Mouse (Mus musculus) midbrain, embryonic 11.5 days (tissue): ENCODE measurements at regions not wholly inside any gene's neighbourhood (a gene's known extent, or its start where the extent isn't known, plus 50 kb on each side); places are given as distances from the start of the nearest gene placed in this dataset.

Experiments used
- ATAC-seq: fragments of 200-750 bp; cut with Nextera tagmentation; 2 replicates; pipeline ENCODE4 v1.8.0; 2017; ENCODE audit warnings: moderate TSS enrichment, moderate library complexity; ENCODE audit not compliant: low FRiP score
- DNase-seq: peaks from one replicate; pipeline ENCODE4 v3.0.0; 2015; ENCODE audit warnings: low spot score; ENCODE audit errors: missing footprints
- H3K27ac ChIP-seq: fragments of 300-500 bp; sonication (generic); 2 replicates; pipeline ENCODE4 v1.5.1; 2014; ENCODE audit warnings: low read depth, low read length
- H3K27me3 ChIP-seq: fragments of 300-500 bp; sonication (generic); 2 replicates; pipeline ENCODE4 v1.6.1; 2014; ENCODE audit warnings: mild to moderate bottlenecking, low read length, moderate library complexity, mixed read lengths; ENCODE audit not compliant: control insufficient read depth, insufficient read depth
- H3K36me3 ChIP-seq: fragments of 300-500 bp; sonication (generic); 2 replicates; pipeline ENCODE4 v1.6.1; 2014; ENCODE audit warnings: mild to moderate bottlenecking, low read length, moderate library complexity, mixed read lengths; ENCODE audit not compliant: control insufficient read depth, insufficient read depth
- H3K4me1 ChIP-seq: fragments of 300-500 bp; sonication (generic); 2 replicates; pipeline ENCODE4 v1.6.1; 2014; ENCODE audit warnings: low read length; ENCODE audit not compliant: control insufficient read depth, insufficient read depth
- H3K4me2 ChIP-seq: fragments of 300-500 bp; sonication (generic); 2 replicates; pipeline ENCODE4 v1.6.1; 2014; ENCODE audit warnings: mild to moderate bottlenecking, moderate library complexity
- H3K4me3 ChIP-seq: fragments of 300-500 bp; sonication (generic); 2 replicates; pipeline ENCODE4 v1.5.1; 2014; ENCODE audit warnings: low read depth, low read length
- H3K9ac ChIP-seq: fragments of 300-500 bp; sonication (generic); 2 replicates; pipeline ENCODE4 v1.6.1; 2014; ENCODE audit warnings: low read length
- H3K9me3 ChIP-seq: fragments of 300-500 bp; sonication (generic); 2 replicates; pipeline ENCODE4 v1.6.1; 2016; ENCODE audit warnings: low read length; ENCODE audit not compliant: control insufficient read depth
- WGBS: fragments of 180-500 bp; shearing (Covaris S2); extraction: QIAGEN DNeasy Blood & Tissue Kit; methylation state at CpG from one replicate; pipeline ENCODE4 v1.1.7; 2014; 5-methylcytosine and 5-hydroxymethylcytosine counted together

- Histone ChIP-seq H3K27ac (no peak overlapping the region), H3K4me1 (no peaks in the 10 kb centered on the region), H3K27me3 (no peaks in the 10 kb centered on the region), H3K4me2 (no peak overlapping the region), H3K36me3 (no peaks in the 10 kb centered on the region), H3K4me3 (no peak overlapping the region), H3K9ac (no peak overlapping the region), H3K9me3 (no peaks in the 10 kb centered on the region)
- ATAC-seq = no peak
- DNase-seq = no peak
- 94% methylated on average over 3 of the region's 3 CpGs for WGBS
Observed at GRCm38 (mm10) chr14:28626951-28627350, 122.4 kb downstream of the Wnt5a start.

DNA sequence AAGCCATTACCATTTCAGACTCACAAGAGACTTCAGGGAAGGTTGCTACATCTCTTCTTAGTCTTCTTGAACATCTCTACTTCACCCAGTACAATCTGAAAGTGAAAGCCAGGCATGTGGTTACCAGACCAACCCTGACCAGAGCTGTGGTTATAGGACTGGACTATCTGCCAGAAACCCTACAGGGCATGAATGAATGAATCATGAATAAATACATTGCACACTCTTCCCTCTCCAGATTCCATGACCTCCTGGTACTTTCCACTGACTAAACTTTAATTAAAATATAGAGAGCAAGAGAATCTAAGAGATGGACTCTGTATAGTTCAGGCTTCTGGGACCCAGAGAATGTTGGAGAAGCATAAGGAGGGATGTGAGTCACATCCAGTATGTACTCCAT, 130.6 kb downstream of the Wnt5a start:
- H3K9me3 ChIP-seq = no peaks in the 10 kb centered on the region
- DNase-seq (no peak), ATAC-seq (no peak)
- no peaks in the 10 kb centered on the region for H3K36me3 ChIP-seq
- H3K4me2 ChIP-seq = no peak overlapping the region
- no peaks in the 10 kb centered on the region for H3K27me3 ChIP-seq
- no peak overlapping the region for H3K4me3 ChIP-seq
- H3K27ac ChIP-seq = no peak overlapping the region
- no peak overlapping the region for H3K9ac ChIP-seq
- no peaks in the 10 kb centered on the region for H3K4me1 ChIP-seq

- DNase-seq = no peak
- H3K9ac ChIP-seq = no peak overlapping the region
- no peak overlapping the region for H3K27ac ChIP-seq
- no peak for ATAC-seq
- 81% methylated on average over 5 of the region's 5 CpGs for WGBS
- H3K4me1 ChIP-seq = no peaks in the 10 kb centered on the region
- no peaks in the 10 kb centered on the region for H3K9me3 ChIP-seq
- no peak overlapping the region for H3K4me2 ChIP-seq
- H3K36me3 ChIP-seq = no peaks in the 10 kb centered on the region
- H3K4me3 ChIP-seq = no peak overlapping the region
- no peaks in the 10 kb centered on the region for H3K27me3 ChIP-seq
Observed at GRCm38 (mm10) chr14:28639056-28639455, 134.5 kb downstream of the Wnt5a start.

GRCm38 (mm10) chr14:28645807-28646206, 141.3 kb downstream of the Wnt5a start:
- Histone ChIP-seq H3K27me3 (no peaks in the 10 kb centered on the region), H3K4me2 (no peak overlapping the region), H3K9me3 (no peaks in the 10 kb centered on the region), H3K9ac (no peak overlapping the region), H3K36me3 (no peaks in the 10 kb centered on the region), H3K4me3 (no peak overlapping the region), H3K27ac (no peak overlapping the region), H3K4me1 (no peaks in the 10 kb centered on the region)
- DNase-seq = no peak
- WGBS = 90% methylated on average over 2 of the region's 2 CpGs
- no peak for ATAC-seq

DNA sequence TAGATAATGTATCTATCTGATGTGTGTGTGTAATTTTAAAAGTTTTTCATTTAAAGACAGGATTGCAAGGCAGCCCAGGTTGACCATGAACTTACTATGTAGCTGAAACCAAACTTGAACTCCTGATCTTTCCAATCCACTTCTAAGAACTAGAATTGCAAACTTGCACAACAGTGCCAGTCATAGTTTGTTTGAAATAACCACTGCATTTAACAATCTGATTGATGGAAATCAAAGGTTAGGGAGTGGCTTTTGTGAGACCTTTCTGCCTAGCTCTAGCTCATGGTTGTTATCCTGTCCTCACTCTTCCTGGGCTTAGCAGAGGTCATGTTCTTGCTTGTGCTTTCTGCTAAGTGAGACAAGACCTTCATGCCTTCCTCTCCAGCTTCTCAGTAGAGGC, 144.9 kb downstream of the Wnt5a start:
- Histone ChIP-seq H3K4me3 (no peak overlapping the region), H3K9me3 (no peaks in the 10 kb centered on the region), H3K9ac (no peak overlapping the region), H3K4me1 (no peaks in the 10 kb centered on the region), H3K27me3 (no peaks in the 10 kb centered on the region), H3K4me2 (no peak overlapping the region), H3K27ac (no peak overlapping the region), H3K36me3 (no peaks in the 10 kb centered on the region)
- no peak for ATAC-seq
- DNase-seq = no peak

DNA sequence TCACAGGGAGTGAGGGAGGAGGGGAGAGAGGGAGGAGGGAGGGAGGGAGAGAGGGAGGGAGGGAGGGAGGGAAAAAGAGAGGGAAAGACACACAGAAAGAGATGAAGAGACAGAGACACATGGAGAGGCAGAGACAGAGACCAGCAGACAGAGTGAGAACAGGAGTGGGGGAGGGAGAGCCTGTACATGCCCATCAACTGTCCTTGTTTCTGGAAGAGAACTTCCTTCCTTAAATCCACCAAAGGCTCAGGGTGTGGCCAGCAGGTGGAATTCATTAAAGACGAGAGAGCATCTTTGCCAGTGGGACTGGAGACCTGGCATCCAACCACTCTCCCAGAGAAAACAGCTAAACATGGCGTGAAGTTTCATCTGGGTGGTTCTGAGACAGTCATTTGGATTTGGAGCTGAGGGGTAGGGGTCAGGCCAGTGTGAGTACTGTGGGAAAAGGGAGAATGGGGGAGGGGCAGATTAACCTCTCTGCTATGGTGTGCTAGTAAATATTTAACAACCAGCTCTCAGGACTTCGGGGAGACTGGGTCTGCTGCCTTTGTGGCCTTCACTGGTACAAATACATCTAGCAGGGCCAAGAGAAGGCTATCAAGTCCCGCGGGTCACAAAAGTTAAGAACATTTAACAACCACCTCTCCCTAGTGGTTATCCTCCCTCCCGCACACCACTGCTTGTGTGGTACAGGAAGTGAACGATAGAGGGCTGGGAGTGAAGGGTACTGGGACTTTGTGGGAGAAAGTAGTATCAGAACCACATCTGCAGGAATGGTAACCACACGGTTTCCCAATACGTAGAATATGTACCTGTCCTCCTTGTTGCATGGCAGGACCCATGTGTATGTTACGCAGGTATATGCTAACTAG, 148.7 kb downstream of the Wnt5a start:
- no peak overlapping the region for H3K4me3 ChIP-seq
- H3K9me3 ChIP-seq = no peaks in the 10 kb centered on the region
- no peaks in the 10 kb centered on the region for H3K27me3 ChIP-seq
- no peak overlapping the region for H3K27ac ChIP-seq
- DNase-seq = no peak
- H3K9ac ChIP-seq = no peak overlapping the region
- ATAC-seq = no peak
- no peaks in the 10 kb centered on the region for H3K36me3 ChIP-seq
- WGBS = 83% methylated on average over 10 of the region's 10 CpGs
- no peaks in the 10 kb centered on the region for H3K4me1 ChIP-seq
- no peak overlapping the region for H3K4me2 ChIP-seq

GRCm38 (mm10) chr14:28657216-28657615, 152.7 kb downstream of the Wnt5a start:
- ATAC-seq (no peak), DNase-seq (no peak)
- Histone ChIP-seq H3K36me3 (no peaks in the 10 kb centered on the region), H3K4me2 (no peak overlapping the region), H3K4me1 (no peaks in the 10 kb centered on the region), H3K27me3 (no peaks in the 10 kb centered on the region), H3K9me3 (no peaks in the 10 kb centered on the region), H3K27ac (no peak overlapping the region), H3K4me3 (no peak overlapping the region), H3K9ac (no peak overlapping the region)
- 94% methylated on average over 8 of the region's 8 CpGs for WGBS

- H3K27ac ChIP-seq = no peak overlapping the region
- no peak for ATAC-seq
Observed at GRCm38 (mm10) chr14:28660872-28661588, 156.5 kb downstream of the Wnt5a start.

GRCm38 (mm10) chr14:28663316-28663715, 158.8 kb downstream of the Wnt5a start:
- H3K27me3 ChIP-seq = no peaks in the 10 kb centered on the region
- H3K4me1 ChIP-seq = no peaks in the 10 kb centered on the region
- WGBS = 96% methylated on average over 1 of the region's 1 CpGs
- H3K4me2 ChIP-seq = no peak overlapping the region
- H3K27ac ChIP-seq = no peak overlapping the region
- no peak for DNase-seq
- no peaks in the 10 kb centered on the region for H3K9me3 ChIP-seq
- no peak for ATAC-seq
- no peaks in the 10 kb centered on the region for H3K36me3 ChIP-seq
- H3K9ac ChIP-seq = no peak overlapping the region
- no peak overlapping the region for H3K4me3 ChIP-seq

More at GRCm38 (mm10) chr14:28660872-28661588, 156.5 kb downstream of the Wnt5a start:
- H3K9ac ChIP-seq = no peak overlapping the region
- no peak overlapping the region for H3K4me2 ChIP-seq
- WGBS = 59% methylated on average over 5 of the region's 5 CpGs
- H3K4me1 ChIP-seq = no peaks in the 10 kb centered on the region
- no peaks in the 10 kb centered on the region for H3K36me3 ChIP-seq
- no peaks in the 10 kb centered on the region for H3K9me3 ChIP-seq
- H3K27me3 ChIP-seq = no peaks in the 10 kb centered on the region
- no peak for DNase-seq
- H3K4me3 ChIP-seq = no peak overlapping the region
